Mouse (Mus musculus) lung, adult 2 months (tissue): ENCODE measurements around the gene Hist1h1a. TPM values are rescaled to one million over a fixed set of nuclear protein-coding genes. Genes with fewer than 3 reads are reported as not detected.
A peak's percentile ranks its signal among the peaks of the same experiment; 100 is the strongest.
"Not testable (repeated sequence)": the region's sequence is repeated elsewhere in the genome, so short reads cannot be mapped to it uniquely, and the experiment has no call there.

ENCODE experiments used
- DNase-seq: peaks from one replicate; pipeline ENCODE4 v3.0.0; 2022
- H3K4me1 ChIP-seq: fragments of 200-500 bp; 2 replicates; pipeline ENCODE4 v1.6.1; 2011; ENCODE audit warnings: low read length; ENCODE audit not compliant: control insufficient read depth, insufficient read depth
- H3K4me3 ChIP-seq: fragments of 200-500 bp; replicated peaks from 2 replicates; pipeline ENCODE3; 2011; ENCODE audit warnings: low read depth, mild to moderate bottlenecking, control low read depth, low read length; ENCODE audit errors: extremely low read depth
- CTCF ChIP-seq: fragments of 200-500 bp; IDR thresholded peaks from 2 replicates; pipeline ENCODE4 v1.5.1; 2011; ENCODE audit warnings: mild to moderate bottlenecking, low read length, control low read depth; ENCODE audit not compliant: insufficient read depth
- POLR2A ChIP-seq: fragments of 200-500 bp; IDR thresholded peaks from 2 replicates; pipeline ENCODE4 v1.6.1; 2011; ENCODE audit warnings: low read depth, mild to moderate bottlenecking, control low read depth, low read length, borderline replicate concordance; ENCODE audit errors: extremely low read depth
- WGBS: fragments of 180-500 bp; shearing (Covaris S2); methylation state at CpG from one replicate; pipeline ENCODE4 v1.1.7; 2018; 5-methylcytosine and 5-hydroxymethylcytosine counted together
- polyA plus RNA-seq: library from polyadenylated mRNA; depleted of rRNA; stranded (reverse); fragments of >200 nt; gene quantifications from 2 replicates; pipeline ENCODE4 v1.2.3, GENCODE M21; 2012

Hist1h1a gene
- polyA plus RNA-seq, 1 experiment = not detected

DNA sequence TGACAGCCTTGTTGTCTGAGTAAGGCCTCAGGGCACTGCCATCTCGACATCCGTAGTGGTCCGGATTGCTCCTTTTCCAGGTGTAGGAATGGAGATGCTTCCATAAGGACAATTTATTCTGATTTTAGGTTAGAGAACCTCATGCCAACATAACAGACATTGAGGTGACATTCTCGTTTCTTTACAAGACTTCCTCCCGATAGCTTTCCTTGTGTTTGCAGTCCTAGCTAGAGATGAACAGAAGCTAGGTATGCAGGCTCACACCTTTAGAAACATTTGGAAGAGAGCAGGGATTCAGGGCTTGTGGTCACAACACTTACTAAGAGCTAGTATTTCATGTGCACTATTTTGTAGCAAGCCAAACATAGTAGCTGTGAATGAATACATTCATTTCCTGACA, 20.3 kb upstream of the Hist1h1a start:
- no peak for TF ChIP-seq CTCF
- TF ChIP-seq POLR2A = no peak
- DNase-seq = no peak
- Histone ChIP-seq H3K4me1 (peaks cover 7% of the 10 kb centered on the region), H3K4me3 (no peak overlapping the region)
- 80% methylated on average over 5 of the region's 5 CpGs for WGBS

GRCm38 (mm10) chr13:23743963-23744362, 19.5 kb upstream of the Hist1h1a start:
- Histone ChIP-seq H3K4me1 (peaks cover 7% of the 10 kb centered on the region), H3K4me3 (no peak overlapping the region)
- no peak for DNase-seq
- TF ChIP-seq CTCF (no peak), POLR2A (no peak)
- WGBS = 44% methylated on average over 4 of the region's 4 CpGs

DNA sequence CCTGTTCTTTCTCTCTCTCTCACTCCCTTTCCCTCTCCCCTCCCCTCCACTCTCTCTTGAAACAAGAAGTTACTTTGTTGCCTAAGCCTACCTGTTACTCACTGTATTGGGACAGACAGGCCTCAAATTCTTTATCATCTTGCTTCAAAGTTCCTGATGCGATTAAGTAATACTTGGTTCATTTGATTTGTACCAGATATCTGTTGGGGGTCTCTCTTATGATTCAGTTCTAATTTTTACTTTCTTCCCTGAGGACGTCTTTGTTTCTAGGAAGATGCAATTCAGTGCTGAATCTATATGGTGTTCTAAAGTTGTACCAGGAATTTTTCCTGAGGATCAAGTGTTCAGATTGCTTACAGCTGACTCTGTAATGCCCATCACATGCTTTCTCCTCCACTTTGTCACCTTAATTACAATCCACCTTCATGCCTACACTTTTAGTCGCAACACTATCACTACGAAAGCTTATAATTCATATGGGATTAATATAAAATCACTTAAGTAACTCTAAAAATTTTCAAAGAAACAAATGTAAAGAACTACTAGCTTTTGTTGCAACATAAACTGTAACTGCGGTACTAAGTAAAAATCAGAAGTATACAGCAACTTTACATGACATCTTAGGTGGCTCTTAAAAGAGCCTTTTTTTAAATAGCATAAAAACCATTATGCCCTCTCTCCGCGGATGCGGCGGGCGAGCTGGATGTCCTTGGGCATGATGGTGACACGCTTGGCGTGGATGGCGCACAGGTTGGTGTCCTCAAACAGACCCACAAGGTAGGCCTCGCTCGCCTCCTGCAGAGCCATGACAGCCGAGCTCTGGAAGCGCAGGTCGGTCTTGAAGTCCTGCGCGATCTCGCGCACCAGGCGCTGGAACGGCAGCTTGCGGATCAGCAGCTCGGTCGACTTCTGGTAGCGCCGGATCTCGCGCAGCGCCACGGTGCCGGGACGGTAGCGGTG, 18.8 kb upstream of the Hist1h1a start:
- 7% methylated on average over 24 of the region's 36 CpGs for WGBS
- Histone ChIP-seq H3K4me1 (peaks cover 7% of the 10 kb centered on the region), H3K4me3 (no peak overlapping the region)
- TF ChIP-seq CTCF (no peak), POLR2A (no peak)
- DNase-seq = no peak

GRCm38 (mm10) chr13:23745381-23746161, 17.9 kb upstream of the Hist1h1a start, which contains the start of gene Hist1h3c:
Gene Hist1h3c (minus strand): TSS chr13:23745602.
- WGBS = 2% methylated on average over 25 of the region's 28 CpGs
- Histone ChIP-seq H3K4me3 (peak within 1 kb of the TSS; percentile 77), H3K4me1 (peaks cover 7% of the 10 kb centered on the region)
- peak; percentile 76 for DNase-seq
- TF ChIP-seq POLR2A = no peak
- no peak for TF ChIP-seq CTCF

DNA sequence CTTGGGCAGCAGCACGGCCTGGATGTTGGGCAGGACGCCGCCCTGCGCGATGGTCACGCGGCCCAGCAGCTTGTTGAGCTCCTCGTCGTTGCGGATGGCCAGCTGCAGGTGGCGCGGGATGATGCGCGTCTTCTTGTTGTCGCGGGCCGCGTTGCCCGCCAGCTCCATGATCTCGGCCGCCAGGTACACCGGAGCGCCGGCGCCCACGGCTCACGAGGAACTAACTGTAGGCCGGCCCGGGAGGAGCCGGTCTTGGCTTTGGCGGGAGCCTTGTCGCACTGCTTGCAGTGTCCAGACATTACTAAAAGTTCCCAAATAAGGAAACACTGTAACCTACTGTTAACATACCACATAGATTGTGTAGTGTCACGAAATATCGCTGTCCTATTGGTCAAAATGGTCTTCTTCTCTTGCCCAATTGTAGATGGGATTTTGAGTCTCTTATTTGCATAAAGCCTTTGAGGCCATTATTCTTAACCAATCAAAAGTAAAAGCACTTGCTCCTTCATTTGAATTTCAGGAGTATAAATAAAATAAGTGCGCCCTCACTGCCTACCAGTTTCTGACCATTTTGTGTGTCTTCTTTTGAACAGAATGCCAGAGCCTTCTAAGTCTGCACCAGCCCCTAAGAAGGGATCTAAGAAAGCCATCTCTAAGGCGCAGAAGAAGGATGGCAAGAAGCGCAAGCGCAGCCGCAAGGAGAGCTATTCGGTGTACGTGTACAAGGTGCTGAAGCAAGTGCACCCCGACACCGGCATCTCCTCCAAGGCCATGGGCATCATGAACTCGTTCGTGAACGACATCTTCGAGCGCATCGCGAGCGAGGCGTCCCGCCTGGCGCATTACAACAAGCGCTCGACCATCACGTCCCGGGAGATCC, 17.0 kb upstream of the Hist1h1a start, which contains the start of gene Hist1h2bb:
TSS of gene Hist1h2bb (plus strand) at position 534 of the 880 bp plus-strand sequence.
- H3K4me1 ChIP-seq = not testable (repeated sequence)
- DNase-seq = peak; percentile 77
- under 1% methylated on average over 43 of the region's 58 CpGs for WGBS
- peak; percentile 61; the same call in 1 of the 2 replicates for TF ChIP-seq POLR2A
- H3K4me3 ChIP-seq = peak within 1 kb of the TSS; percentile 77

DNA sequence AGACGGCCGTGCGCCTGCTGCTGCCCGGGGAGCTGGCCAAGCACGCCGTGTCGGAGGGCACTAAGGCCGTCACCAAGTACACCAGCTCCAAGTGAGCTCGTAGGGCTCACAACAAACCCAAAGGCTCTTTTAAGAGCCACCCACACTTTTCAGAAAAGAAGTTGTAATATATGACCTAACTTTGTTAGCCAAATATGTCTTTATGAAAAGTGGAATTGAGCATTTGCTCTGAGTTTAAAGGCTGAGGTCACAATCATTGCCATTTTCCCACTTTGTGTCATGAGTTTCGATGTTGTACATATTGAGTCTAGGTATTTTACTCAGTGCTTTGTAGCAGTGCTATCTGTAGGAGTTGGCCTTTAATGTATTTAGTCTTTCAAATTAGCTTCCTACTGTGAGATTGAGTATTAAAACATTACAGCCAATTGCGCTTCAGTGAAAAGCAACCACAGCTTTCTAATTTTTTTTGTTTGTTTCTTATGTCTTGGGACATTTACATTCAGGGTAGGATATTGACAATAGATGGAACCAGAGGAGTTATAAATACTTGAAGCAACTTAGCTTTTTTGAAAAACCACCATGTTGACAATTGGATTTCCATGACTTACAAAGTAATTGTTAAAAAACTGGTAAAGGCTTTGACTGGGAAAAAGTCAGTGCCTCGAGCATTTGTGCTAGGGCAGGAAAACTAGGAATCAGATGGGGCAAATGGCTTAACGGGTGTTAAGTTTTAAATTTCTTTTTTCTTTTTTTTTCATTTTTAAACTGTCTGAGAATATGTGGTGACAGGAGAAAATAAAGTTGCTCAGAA, 16.2 kb upstream of the Hist1h1a start:
- 7% methylated on average over 13 of the region's 13 CpGs for WGBS
- DNase-seq = no peak
- TF ChIP-seq POLR2A (no peak), CTCF (no peak)
- H3K4me1 ChIP-seq = peaks cover 3% of the 10 kb centered on the region; the same call in 1 of the 2 replicates
- H3K4me3 ChIP-seq = no peak overlapping the region

- peaks cover 3% of the 10 kb centered on the region; the same call in 1 of the 2 replicates for H3K4me1 ChIP-seq
- DNase-seq = no peak
- TF ChIP-seq CTCF (no peak), POLR2A (no peak)
- no peak overlapping the region for H3K4me3 ChIP-seq
- 12% methylated on average over 4 of the region's 4 CpGs for WGBS
These were observed 15.6 kb upstream of the Hist1h1a start for GRCm38 (mm10) chr13:23747892-23748288.

DNA sequence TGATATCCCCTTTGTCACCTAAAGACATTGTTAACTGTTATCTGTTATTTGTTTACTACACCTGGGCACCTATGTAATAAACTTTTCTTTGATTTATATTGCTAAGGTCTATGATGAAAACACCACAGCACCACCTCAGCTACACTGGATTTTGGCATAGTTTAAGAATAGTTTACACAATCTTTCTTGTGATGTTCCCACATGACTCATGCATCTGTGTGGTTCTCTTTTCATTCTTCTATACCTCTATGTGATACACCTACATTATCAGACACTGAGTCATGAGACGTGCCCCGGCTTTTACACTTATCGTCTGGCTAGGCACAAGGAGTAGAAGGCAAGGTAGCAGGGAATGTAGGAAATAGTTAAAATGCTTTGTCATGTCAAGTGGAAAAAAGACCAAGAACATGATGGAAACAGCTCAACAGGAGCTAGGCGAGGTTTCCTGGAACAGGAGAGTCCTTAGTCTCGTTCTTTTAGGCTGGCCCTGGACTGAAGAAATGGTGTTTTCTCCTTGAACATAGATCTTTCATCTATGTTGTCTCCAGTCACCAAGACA, 13.8 kb upstream of the Hist1h1a start:
- Histone ChIP-seq H3K4me1 (peaks cover 3% of the 10 kb centered on the region; the same call in 1 of the 2 replicates), H3K4me3 (no peak overlapping the region)
- no peak for DNase-seq
- 82% methylated on average over 5 of the region's 5 CpGs for whole genome bisulfite sequencing
- no peak for TF ChIP-seq POLR2A
- TF ChIP-seq CTCF = no peak
